Mouse (Mus musculus) lung, adult 2 months (tissue): ENCODE results near the gene Cdkl1.

Source experiments
- CTCF ChIP-seq: fragments of 200-500 bp; IDR thresholded peaks from 2 replicates; pipeline ENCODE4 v1.5.1; 2011; ENCODE audit warnings: mild to moderate bottlenecking, low read length, control low read depth; ENCODE audit not compliant: insufficient read depth
- POLR2A ChIP-seq: fragments of 200-500 bp; IDR thresholded peaks from 2 replicates; pipeline ENCODE4 v1.6.1; 2011; ENCODE audit warnings: low read depth, mild to moderate bottlenecking, control low read depth, low read length, borderline replicate concordance; ENCODE audit errors: extremely low read depth

DNA sequence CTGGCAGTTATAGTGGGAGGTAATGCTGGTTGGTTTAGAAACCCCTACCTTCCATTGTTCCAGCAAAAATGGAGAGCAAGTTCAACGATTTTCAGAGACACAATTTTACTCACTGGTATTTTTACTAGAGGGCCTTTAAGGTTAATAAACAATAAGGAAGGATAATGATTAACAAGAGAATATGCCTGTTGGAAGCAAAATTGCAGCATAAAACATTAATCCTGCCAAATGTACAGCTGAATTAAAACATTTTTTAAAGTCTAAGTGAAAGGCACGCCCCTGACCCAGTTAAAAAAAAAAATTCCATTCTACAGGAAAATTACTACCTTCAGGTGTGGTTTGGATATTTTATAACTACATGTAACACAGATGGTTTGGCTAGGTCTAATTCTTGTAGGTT lies 13.1 kb downstream of the Cdkl1 start:
- TF ChIP-seq CTCF (no peak), POLR2A (no peak)
